Mouse (Mus musculus) left cerebral cortex, postnatal 14 days (tissue): Measurements from ENCODE around the gene Pkhd1. TPM values are rescaled to one million over a fixed set of nuclear protein-coding genes. Genes with fewer than 3 reads are reported as not detected.
A peak's percentile ranks its signal among the peaks of the same experiment; 100 is the strongest.
"Not testable (repeated sequence)": the region's sequence is repeated elsewhere in the genome, so short reads cannot be mapped to it uniquely, and the experiment has no call there.

Experiments used
- DNase-seq, 2 experiments: peaks; one replicate each; pipeline ENCODE4 v3.0.0; 2021 to 2022; ENCODE audit warnings: low spot score in 2 of 2, mixed read lengths in 1 of 2
- intact Hi-C: fragments of 180-260 bp; cut with DNase I; formaldehyde crosslinking; loops from one replicate; pipeline ENCODE4 v1.15.1; 2025
- total RNA-seq, 2 experiments: library from RNA; stranded (reverse); gene quantifications; 2 replicates each; pipeline ENCODE4 v1.2.3; 2021

Pkhd1 gene
- total RNA-seq, 2 experiments from 2014 or later, result 0.09 to 0.11 TPM

GRCm38 (mm10) chr1:20513364-20514084 is 104.3 kb downstream of the Pkhd1 start:
- intact Hi-C loops, result loop anchor here (2.0 to 10.0 kb wide), 3 partner anchors 201 to 1399 kb away; no protein-coding TSS in a partner anchor
- DNase-seq, result peak; percentile 74 to 82

DNA sequence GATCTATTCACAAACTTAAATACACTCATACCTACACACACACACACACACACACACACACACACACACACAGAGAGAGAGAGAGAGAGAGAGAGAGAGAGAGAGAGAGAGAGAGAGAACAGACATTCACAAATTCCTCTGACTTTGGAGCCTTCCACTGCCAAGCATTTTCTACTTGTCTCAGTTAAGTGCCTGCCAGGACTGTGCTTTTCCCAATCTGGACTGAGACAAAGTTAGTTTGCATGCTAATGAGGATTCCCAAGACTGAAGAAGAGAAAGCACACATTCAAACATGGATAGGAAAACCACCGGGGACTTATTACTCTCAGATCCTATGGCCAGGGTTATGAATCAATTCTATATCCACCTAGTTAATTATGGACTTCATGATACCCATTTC is 118.9 kb downstream of the Pkhd1 start:
- peak in 1 of 2 experiments; percentile 35 for DNase-seq
- intact Hi-C loops, result no loop called here

DNA sequence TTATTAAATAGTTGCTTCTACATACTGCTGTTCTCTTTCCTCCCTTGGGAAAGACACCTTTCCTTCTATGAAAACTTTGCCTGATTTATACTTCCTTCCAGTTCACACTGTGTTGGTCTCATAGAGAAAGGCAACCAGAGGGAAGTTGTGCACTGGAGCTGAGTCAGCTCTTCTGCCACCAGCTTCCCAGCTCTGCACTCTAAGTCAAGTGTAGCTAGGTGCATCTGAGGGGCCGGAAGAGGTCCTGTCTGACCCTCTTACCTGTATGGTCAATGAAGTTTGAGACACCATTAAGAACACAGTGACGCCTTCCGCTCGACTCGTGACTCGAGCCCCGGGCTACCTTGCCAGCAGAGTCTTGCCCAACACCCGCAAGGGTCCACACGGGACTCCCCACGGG is 131.8 kb downstream of the Pkhd1 start:
- DNase-seq, result no peak
- intact Hi-C loops, result no loop called here

- intact Hi-C loops, result no loop called here
- DNase-seq, result no peak
These were observed 136.0 kb downstream of the Pkhd1 start for GRCm38 (mm10) chr1:20481843-20482242.

DNA sequence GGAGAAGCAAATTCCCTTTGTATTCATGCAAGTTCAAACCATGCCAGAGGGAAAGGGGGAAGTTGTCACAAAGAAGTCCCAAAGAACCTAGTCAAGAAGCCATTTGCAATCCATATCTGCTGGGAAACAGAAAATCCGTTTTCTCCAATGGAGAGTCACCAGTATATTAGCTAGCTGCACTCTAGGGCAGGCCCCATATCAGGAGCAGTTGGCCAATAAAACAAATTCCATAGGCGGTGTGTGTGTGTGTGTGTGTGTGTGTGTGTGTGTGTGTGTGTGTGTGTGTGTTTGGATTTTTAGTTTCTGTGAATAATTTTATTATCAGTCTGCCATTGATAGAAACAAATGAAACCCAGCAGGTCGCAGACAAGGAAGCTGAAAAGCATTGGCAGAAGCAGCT is 139.2 kb downstream of the Pkhd1 start:
- intact Hi-C loops, result no loop called here
- DNase-seq, result no peak

GRCm38 (mm10) chr1:20478266-20478659 is 139.6 kb downstream of the Pkhd1 start:
- intact Hi-C loops, result no loop called here
- DNase-seq, result no peak

GRCm38 (mm10) chr1:20477561-20478265 is 140.2 kb downstream of the Pkhd1 start:
- no peak for DNase-seq
- intact Hi-C loops, result no loop called here

- DNase-seq, result no peak
- intact Hi-C loops, result no loop called here
These were observed 147.1 kb downstream of the Pkhd1 start for GRCm38 (mm10) chr1:20470770-20471169.

- intact Hi-C loops, result no loop called here
- no peak for DNase-seq
These were observed 147.5 kb downstream of the Pkhd1 start for GRCm38 (mm10) chr1:20470317-20470716.

DNA sequence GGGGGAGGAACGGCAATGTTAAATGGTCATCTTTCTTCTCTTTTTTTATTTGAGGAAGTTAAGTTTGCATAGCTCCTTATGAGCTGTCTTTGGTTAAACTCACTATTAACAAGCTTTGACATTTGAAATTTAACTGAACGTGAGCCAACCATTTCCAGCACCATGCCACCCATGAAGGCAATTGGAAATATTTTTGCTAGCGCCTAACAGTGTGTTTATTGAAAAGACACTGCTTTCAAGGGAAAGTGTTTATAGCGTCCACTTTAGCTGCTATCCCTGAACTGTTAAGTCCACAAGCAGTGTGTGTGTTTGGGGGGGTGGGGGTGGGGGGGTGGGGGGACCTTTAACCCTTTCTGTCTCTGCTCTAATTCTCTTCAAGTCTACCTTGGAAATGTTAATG is 151.4 kb downstream of the Pkhd1 start:
- no peak for DNase-seq
- intact Hi-C loops, result no loop called here

DNA sequence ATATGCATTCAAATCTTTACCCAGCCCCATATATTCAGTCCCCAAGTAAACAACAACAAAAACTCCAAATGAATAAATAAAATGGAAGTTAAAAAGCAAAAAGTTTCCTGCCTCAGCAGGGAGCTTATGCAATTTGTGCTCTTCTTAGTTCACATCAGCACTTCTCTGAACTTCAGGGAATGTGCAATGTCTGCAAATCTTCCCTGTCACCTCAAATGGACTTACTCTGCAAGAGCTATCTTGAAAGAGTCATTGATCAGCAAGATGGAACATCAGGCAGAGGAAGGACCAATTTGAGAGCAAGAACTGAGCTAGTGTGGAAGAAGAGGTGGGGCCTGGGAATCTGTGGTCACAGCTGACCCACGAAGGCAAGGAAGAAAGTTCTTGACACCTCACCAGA is 163.2 kb downstream of the Pkhd1 start:
- DNase-seq, result no peak
- intact Hi-C loops, result loop anchor here (5.0 to 10.0 kb wide), 2 partner anchors 142 to 1250 kb away; partner anchors contain the start of gene Tfap2b

DNA sequence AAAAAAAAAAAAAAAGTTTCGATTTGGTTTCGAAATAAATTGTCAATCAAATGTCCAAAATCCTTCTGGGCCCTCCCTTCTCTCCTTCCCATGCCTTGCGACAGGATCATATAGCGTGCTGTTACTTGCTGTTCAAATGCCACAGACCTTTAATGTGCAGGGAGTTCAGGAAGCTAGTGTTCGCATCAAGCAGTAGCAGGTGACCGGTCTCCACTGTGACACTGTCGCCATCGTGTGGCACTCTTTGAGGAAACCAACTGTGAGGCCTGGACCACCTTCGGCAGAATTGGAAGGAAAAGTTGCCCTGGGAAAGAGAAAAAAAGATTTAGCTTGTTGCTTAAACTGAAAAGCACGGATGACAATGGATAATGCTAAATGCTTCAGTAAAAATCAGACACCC is 167.8 kb downstream of the Pkhd1 start:
- peak; percentile 58 to 73 for DNase-seq
- intact Hi-C loops, result loop anchor here (5.0 to 10.0 kb wide), 2 partner anchors 138 to 1245 kb away; partner anchors contain the start of gene Tfap2b

DNA sequence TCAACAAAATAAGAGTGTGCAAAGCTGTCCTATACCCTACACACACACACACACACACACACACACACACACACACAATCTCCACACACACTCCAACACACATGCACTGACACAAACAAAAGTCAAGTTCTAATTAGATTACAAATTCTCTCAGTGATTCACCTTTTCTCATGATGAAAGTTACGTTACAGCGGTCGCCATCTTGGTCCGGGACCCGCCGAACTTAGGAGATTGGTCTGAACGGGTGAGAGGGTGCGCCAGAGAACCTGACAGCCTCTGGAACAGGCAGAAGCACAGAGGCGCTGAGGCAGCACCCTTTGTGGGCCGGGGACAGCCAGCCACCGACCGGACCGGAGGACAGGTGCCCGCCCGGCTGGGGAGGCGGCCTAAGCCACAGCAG is 185.8 kb downstream of the Pkhd1 start:
- DNase-seq, intact Hi-C loops: not testable (repeated sequence)

DNA sequence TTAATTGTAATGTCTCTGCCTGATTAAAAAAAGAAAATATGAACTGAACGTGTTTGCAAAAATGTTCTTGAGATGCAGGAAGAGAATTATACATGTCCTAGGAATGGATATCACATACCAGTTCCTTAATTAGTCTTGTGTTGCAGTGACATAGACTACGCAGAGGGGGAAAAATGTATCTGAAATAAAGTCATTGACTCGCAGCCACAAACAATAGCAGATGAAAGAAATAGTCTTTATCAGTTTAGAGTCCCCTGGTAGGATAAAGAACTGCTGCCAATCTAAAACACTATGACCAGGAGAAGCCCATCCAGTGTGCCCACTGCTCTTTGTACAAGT is 188.8 kb downstream of the Pkhd1 start:
- DNase-seq, result no peak
- intact Hi-C loops, result no loop called here

DNA sequence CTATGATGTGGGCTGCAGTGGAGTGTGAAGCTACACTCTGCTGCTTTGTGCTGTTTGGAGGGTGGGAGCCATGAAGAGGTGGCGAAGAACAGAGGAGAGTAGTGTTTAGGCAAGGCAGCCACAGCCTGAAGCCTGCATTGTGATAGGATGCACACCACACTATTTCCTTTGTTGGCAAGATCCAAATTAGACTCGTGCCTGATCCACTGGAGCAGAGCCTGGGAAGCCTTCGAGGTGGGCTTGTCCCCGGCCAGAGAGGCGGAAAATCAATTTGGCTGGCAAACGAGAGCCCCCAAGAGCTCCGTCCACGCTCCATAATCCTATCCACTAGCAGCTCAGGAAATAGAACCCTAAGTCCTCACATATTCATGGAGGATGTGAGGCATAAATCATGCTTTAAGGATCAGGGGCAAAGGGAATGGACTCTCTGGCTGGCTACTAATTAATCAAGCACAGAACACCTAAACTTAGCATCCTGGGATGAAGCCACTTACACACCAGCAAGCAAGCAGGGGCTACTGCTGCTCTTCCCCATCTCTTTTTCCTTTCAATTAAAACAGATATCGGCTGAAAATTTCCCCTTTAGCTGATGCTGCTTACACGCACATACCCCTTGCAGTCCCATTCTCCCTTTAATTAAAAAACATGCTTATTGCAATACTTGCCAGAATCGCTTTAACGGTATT is 189.4 kb downstream of the Pkhd1 start:
- intact Hi-C loops, result no loop called here
- no peak for DNase-seq

GRCm38 (mm10) chr1:20409411-20409967 is 208.4 kb downstream of the Pkhd1 start:
- intact Hi-C loops, result no loop called here
- no peak for DNase-seq

GRCm38 (mm10) chr1:20398319-20398718 is 219.5 kb downstream of the Pkhd1 start:
- DNase-seq, result no peak
- intact Hi-C loops, result no loop called here

- intact Hi-C loops, result no loop called here
- no peak for DNase-seq
These were observed 253.4 kb downstream of the Pkhd1 start for GRCm38 (mm10) chr1:20364437-20364836.

GRCm38 (mm10) chr1:20344651-20345050 is 273.2 kb downstream of the Pkhd1 start:
- intact Hi-C loops, result no loop called here
- DNase-seq, result no peak

- intact Hi-C loops, result loop anchor here (5.0 kb wide), 2 partner anchors 141 to 201 kb away; no protein-coding TSS in a partner anchor
- peak; percentile 76 to 86 for DNase-seq
These were observed 306.4 kb downstream of the Pkhd1 start for GRCm38 (mm10) chr1:20311485-20311884.
